Mouse (Mus musculus) cortical plate, adult 2 months (tissue): ENCODE measurements around the gene Spc24. TPM values are rescaled to one million over a fixed set of nuclear protein-coding genes. Genes with fewer than 3 reads are reported as not detected.

Experiments used
- H3K27ac ChIP-seq: fragments of 200-500 bp; 2 replicates; pipeline ENCODE4 v1.5.1; 2012; ENCODE audit warnings: low read length, control low read depth, inconsistent platforms; ENCODE audit not compliant: insufficient read depth
- H3K4me1 ChIP-seq: fragments of 200-500 bp; 2 replicates; pipeline ENCODE4 v1.6.1; 2011; ENCODE audit warnings: low read length; ENCODE audit not compliant: control insufficient read depth, insufficient read depth
- H3K4me3 ChIP-seq: fragments of 200-500 bp; 2 replicates; pipeline ENCODE4 v1.5.1; 2011; ENCODE audit warnings: mild to moderate bottlenecking, low read length, control low read depth; ENCODE audit not compliant: insufficient read depth
- CTCF ChIP-seq: fragments of 200-500 bp; IDR thresholded peaks from 2 replicates; pipeline ENCODE4 v1.5.1; 2011; ENCODE audit warnings: mild to moderate bottlenecking, control low read depth, low read length; ENCODE audit not compliant: insufficient read depth; ENCODE audit errors: extremely low read depth
- POLR2A ChIP-seq: fragments of 200-500 bp; IDR thresholded peaks from 2 replicates; pipeline ENCODE4 v1.6.1; 2011; ENCODE audit warnings: mild to moderate bottlenecking, low read length, control low read depth; ENCODE audit not compliant: insufficient read depth; ENCODE audit errors: extremely low read depth
- polyA plus RNA-seq: library from polyadenylated mRNA; depleted of rRNA; stranded (reverse); fragments of >200 nt; gene quantifications from 2 replicates; pipeline ENCODE4 v1.2.3, GENCODE M21; 2012

The Spc24 gene
- polyA plus RNA-seq, 1 experiment: 3.3 TPM

DNA sequence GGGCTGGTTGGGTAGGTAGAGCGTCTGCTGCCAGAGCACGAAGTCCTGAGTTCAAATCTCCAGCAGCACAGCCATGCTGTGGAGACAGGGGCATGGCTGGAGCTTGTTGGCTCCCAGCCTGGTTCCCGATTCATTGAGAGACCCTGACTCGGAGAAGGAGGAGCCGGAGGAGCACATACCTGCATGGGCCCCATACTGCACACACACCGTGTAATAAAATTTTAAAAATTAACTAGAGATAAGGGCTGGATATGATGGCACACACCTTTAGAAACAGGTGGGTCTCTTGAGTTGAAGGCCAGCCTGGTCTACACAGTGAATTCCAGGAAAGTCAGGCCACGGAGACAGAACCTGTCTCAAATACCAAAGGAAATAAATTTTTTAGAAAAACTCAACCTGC, 26.1 kb downstream of the Spc24 start:
- TF ChIP-seq CTCF (no peak), POLR2A (no peak)
- Histone ChIP-seq H3K4me1 (no peaks in the 10 kb centered on the region), H3K4me3 (no peak overlapping the region), H3K27ac (no peak overlapping the region)

DNA sequence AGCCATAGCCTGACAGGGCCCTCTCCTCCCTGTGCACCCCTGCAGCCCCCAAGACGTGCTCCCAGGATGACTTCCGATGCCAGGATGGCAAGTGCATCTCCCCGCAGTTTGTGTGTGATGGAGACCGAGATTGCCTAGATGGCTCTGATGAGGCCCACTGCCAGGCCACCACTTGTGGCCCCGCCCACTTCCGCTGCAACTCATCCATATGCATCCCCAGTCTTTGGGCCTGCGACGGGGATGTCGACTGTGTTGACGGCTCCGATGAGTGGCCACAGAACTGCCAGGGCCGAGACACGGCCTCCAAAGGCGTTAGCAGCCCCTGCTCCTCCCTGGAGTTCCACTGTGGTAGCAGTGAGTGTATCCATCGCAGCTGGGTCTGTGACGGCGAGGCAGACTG, 26.7 kb downstream of the Spc24 start:
- no peak for TF ChIP-seq CTCF
- no peak for TF ChIP-seq POLR2A
- no peak overlapping the region for H3K4me3 ChIP-seq
- H3K27ac ChIP-seq: no peak overlapping the region
- H3K4me1 ChIP-seq: no peaks in the 10 kb centered on the region

DNA sequence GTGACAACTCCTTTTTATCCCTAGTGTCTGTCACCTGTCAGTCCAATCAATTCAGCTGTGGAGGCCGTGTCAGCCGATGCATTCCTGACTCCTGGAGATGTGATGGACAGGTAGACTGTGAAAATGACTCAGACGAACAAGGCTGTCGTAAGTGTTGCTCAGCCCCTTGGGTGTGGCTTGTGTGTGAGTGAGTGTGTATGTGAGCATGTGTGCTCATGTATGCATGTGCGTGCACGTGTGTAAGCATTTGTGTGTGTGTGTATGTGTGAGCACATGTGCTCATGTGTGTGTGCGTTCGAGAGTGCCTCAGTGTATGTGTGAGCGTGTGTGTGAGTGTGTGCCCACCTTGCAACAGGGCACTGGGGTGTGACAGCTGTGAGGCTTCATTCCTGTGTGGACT, 27.8 kb downstream of the Spc24 start:
- Histone ChIP-seq H3K27ac (no peak overlapping the region), H3K4me1 (no peaks in the 10 kb centered on the region), H3K4me3 (no peak overlapping the region)
- TF ChIP-seq POLR2A (no peak), CTCF (no peak)

DNA sequence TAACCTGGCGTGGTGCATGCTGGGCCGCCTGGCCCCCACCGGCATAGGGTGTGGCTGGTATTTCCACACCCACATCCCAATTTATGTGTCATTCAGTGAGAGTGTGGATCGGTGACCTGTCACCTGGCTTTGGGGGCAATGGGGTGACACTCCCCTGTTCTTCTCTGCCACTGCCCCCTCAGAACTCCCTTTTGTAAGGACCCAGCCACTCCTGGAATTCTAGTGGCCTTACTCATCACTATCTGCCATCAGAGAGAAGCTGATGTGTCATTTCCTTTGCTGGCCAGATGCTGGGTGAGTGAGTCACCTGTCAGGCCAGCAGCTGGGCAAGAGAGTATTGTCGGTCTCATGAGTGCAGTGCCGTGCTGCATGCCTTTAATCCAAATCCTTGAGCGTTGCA, 30.8 kb downstream of the Spc24 start:
- H3K4me3 ChIP-seq: no peak overlapping the region
- H3K27ac ChIP-seq: no peak overlapping the region
- peaks cover 5% of the 10 kb centered on the region; the same call in 1 of the 2 replicates for H3K4me1 ChIP-seq
- no peak for TF ChIP-seq CTCF
- TF ChIP-seq POLR2A: no peak

DNA sequence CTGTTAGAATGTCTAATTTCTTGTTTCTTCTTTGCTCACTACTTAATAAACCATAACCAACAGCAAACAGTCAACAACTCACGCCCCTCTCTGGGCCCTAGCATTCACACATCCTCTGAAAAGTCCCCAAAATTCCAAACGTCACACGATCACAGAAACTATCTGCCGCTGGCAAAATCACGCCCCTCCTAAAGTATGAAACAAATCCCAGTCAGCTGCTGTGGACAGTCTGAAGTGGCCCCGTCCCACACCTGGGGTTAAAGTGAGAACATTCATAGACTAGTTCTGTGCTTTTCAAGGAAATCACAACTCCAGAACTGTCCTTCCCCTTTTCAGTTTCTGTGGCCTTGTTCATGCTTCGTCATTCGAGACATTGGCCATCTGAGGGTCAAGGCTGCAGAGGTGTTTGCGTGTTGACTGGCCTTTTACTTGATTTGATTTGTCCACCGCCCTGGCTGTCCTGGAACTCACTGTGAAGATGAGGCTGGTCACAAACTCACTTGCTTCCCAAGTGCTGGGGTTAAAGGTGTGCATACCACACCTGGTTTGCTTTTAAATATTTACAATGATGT, 31.8 kb downstream of the Spc24 start:
- TF ChIP-seq CTCF (no peak), POLR2A (no peak)
- Histone ChIP-seq H3K4me3 (no peak overlapping the region), H3K27ac (no peak overlapping the region), H3K4me1 (peaks cover 5% of the 10 kb centered on the region; the same call in 1 of the 2 replicates)

DNA sequence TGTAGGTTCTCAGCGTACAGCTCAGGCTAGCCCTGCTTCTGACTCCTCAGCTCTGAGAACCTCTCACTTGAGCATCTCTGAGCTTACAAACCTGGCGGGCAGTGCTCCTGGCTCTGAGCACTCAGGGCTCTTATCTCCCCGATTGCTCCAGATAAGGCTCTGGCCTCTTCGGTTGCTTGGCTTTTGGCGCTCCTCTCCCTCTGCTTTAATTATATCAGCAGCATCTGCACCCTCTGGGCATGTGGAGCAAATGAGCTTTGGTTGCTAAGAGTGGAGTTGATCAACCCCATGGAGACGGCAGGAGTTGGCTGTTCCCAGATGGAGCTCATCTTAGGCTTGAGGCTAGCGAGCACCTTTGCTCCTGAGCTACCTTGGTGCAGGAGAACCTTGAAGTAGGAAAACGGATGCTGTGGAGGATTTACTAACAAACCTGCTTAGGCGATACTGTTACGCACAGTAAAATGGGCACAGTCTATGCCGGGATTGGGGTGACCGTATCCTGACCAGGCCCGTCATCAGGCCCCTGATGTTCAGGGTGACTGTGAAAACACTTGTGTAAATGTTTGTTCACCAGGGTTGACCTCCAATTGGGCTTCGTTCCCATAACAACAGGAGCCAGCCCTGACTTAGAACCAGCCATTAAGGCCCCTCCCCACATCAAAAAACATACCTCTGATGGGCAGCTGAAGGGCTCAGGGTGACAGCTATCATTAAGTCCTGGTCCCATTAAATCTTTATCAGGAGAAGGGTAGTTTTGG, 33.7 kb downstream of the Spc24 start:
- Histone ChIP-seq H3K4me1 (peaks cover 5% of the 10 kb centered on the region; the same call in 1 of the 2 replicates), H3K27ac (no peak overlapping the region), H3K4me3 (no peak overlapping the region)
- TF ChIP-seq POLR2A: no peak
- no peak for TF ChIP-seq CTCF

DNA sequence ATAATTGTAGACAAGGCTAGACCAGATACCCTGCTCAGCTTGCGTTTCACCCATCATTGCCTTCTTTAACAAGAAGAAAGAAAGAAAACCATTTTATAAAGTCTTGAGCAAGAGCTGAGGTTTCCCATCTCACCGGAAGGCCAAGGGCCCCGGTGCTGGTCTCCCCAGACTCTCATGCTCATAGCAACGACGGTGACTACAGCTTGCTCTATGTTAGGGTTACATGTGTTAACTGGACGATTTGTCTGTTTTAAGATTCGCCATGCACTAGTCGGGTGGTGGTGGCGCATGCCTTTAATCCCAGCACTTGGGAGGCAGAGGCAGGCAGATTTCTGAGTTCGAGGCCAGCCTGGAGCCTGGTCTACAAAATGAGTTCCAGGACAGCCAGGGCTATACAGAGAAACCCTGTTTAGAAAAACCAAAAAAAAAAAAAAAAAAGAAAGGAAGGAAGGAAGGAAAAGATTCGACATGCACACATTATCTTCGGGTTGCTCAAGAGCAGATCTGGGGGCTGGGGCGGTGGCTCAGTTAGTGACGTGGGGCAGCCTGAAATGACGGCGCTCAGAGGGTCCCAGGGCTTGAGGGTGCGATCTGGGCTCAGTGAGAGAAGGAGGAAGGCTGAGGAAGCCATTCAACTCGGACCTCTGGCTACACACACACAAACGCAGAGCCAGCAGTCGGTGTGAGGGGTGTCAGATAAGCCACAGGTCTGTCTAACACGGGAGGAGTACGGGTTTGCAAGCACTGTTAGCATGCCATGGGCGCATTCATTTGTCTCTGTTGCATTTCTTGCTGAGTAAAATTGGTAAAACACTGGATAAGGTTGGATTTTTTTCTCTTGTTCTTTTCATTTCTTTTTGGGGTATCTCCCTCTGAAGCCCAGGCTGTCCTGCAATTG, 34.6 kb downstream of the Spc24 start:
- no peak for TF ChIP-seq CTCF
- no peak for TF ChIP-seq POLR2A
- Histone ChIP-seq H3K4me1 (peaks cover 5% of the 10 kb centered on the region; the same call in 1 of the 2 replicates), H3K27ac (no peak overlapping the region), H3K4me3 (peak overlapping the region; percentile 92; the same call in 1 of the 2 replicates)

DNA sequence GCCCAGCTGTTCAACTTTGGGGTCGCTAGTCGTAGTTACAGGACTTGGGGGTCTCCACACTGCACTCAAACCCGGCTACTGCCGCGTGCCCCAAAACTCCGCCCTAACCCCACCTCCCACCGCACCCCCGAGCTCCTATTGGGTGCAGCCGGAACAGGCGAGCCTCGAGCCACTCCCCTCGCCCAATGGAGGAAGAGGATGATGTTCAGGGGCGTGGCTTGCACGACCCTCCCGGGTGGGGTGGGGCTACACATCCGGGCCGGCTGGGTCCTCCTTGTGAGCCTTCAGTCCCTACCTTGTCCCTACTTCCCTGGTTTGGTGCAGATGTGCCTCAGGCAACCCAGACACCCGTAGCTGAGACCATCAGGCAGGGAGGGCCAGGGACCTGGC, 36.0 kb downstream of the Spc24 start:
- peaks cover 5% of the 10 kb centered on the region; the same call in 1 of the 2 replicates for H3K4me1 ChIP-seq
- peak overlapping the region; percentile 82 for H3K27ac ChIP-seq
- H3K4me3 ChIP-seq: peak overlapping the region; percentile 92
- TF ChIP-seq CTCF (no peak), POLR2A (peak; percentile 51; the same call in 1 of the 2 replicates)

DNA sequence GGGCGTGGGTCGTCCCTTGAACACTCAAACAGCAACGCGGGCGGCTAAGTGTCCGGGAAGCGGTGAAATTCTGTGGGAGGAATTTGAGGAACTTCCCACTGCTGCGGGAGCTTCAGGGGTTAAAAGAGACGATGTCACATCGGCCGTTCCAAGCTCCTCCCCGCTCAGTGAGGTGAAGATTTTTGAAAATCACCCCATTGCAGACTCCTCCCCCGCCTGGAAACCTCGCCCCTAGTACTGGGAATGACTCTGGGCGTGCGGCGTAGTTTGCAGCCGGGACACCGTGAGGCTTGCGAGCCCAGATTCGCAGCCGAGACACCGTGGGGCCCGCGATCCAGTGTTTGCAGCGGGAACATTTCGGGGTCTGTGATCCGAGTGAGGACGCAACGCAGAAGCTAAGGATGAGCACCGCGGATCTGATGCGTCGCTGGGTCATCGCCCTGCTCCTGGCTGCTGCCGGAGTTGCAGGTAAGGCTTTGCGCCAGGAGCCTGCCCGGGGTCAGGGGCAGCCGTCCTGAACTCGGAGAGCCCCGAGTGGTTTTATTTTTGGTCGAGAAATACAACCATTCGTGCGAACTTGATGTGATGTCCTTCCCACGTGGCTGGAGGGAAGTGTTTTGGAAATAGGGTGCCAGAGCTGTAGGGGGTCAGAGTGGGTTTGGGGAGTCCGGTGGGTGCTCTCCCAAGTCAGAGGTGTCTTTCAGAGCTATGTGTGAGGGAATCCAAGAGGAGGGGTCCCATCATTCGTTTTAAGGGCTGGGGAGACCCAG, 36.5 kb downstream of the Spc24 start, which contains the start of gene Ldlr:
Gene Ldlr, plus strand, starts transcription at position 107 of the 770 bp plus-strand sequence.
- TF ChIP-seq POLR2A (peak; percentile 88), CTCF (no peak)
- Histone ChIP-seq H3K4me3 (peak within 1 kb of the TSS; percentile 92), H3K4me1 (peaks cover 5% of the 10 kb centered on the region; the same call in 1 of the 2 replicates), H3K27ac (peak within 1 kb of the TSS; percentile 82)
